Mouse (Mus musculus) kidney, embryonic 15.5 days (tissue): ENCODE data around the gene Zbtb8os. TPM values are rescaled to one million over a fixed set of nuclear protein-coding genes. Genes with fewer than 3 reads are reported as not detected.
A peak's percentile ranks its signal among the peaks of the same experiment; 100 is the strongest.

Source experiments
- ATAC-seq: fragments of 200-750 bp; cut with Nextera tagmentation; replicated peaks from 2 replicates; pipeline ENCODE4 v1.8.0; 2017; ENCODE audit warnings: moderate TSS enrichment; ENCODE audit not compliant: low FRiP score
- H3K27ac ChIP-seq: fragments of 300-500 bp; sonication (generic); 2 replicates; pipeline ENCODE4 v1.5.1; 2015; ENCODE audit warnings: mild to moderate bottlenecking, inconsistent platforms
- H3K27me3 ChIP-seq: fragments of 300-500 bp; sonication (generic); 2 replicates; pipeline ENCODE4 v1.6.1; 2015; ENCODE audit warnings: inconsistent platforms
- H3K36me3 ChIP-seq: fragments of 300-500 bp; sonication (generic); 2 replicates; pipeline ENCODE4 v1.6.1; 2015; ENCODE audit warnings: inconsistent platforms
- H3K4me1 ChIP-seq: fragments of 300-500 bp; sonication (generic); 2 replicates; pipeline ENCODE4 v1.6.1; 2015; ENCODE audit warnings: inconsistent platforms
- H3K4me2 ChIP-seq: fragments of 300-500 bp; sonication (generic); 2 replicates; pipeline ENCODE4 v1.6.1; 2015; ENCODE audit warnings: moderate library complexity, mild to moderate bottlenecking, inconsistent platforms
- H3K4me3 ChIP-seq: fragments of 300-500 bp; sonication (generic); replicated peaks from 2 replicates; pipeline ENCODE4 v1.5.1; 2015; ENCODE audit warnings: mild to moderate bottlenecking, inconsistent platforms
- H3K9ac ChIP-seq: fragments of 300-500 bp; sonication (generic); 2 replicates; pipeline ENCODE4 v1.6.1; 2015; ENCODE audit warnings: mild to moderate bottlenecking, inconsistent platforms
- H3K9me3 ChIP-seq: fragments of 300-500 bp; sonication (generic); replicated peaks from 2 replicates; pipeline ENCODE4 v1.6.1; 2016; ENCODE audit warnings: inconsistent platforms
- WGBS: fragments of 180-500 bp; shearing (Covaris S2); methylation state at CpG from one replicate; pipeline ENCODE4 v1.1.7; 2015; ENCODE audit warnings: mixed read lengths; 5-methylcytosine and 5-hydroxymethylcytosine counted together
- polyA plus RNA-seq: library from polyadenylated mRNA; unstranded; fragments of >200 nt; fragmentation: Nextera tagmentation; extraction: Ambion mirVana; gene quantifications from 2 replicates; pipeline ENCODE4 v1.2.1, GENCODE M21; 2015

The Zbtb8os gene
- polyA plus RNA-seq, result 46.9 and 47.5 TPM in 2 replicates

DNA sequence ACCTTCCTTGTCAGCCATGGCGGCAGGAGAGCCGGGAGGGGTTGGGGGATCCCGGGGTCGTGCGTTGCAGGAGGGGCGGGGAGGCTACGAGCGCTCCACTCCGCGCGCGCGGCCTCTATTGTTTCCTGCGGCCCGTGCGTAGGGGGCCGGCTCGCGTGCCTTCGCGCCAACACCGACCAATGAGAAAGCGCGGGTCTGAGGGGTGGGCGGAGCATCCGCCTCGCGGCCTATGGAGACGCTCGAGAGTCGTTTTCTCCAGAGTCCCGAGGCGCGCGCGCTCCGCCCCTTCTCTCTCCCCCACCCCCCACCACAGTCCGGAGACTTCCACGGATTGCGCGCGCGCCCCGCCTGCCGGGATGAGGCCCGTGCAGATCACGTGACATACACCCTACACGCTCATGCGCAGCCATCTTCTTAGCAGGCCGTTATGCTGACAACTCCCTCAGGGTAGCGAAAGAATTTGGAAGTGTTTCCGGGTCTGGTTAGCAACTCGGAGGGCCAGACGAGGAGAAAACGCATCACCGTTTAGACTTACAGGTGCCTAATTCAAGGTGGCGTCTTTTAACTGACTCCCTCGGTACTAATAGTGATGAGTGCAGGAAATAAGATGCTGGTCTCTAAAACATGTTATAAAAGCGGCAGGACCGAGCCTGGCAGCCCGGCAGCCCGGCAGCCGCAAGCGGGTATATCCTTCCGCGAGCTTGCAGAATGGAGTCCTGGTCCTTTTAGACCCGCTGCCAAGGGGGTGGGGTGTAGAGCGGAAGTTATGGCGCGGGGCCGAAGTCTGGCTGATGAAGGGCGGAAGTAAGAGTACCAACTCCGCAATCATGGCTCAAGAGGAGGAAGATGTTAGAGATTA lies at the start of gene Zbtb8os, which contains the start of gene Rbbp4:
Gene Zbtb8os (plus strand): TSS at position 480 of the 859 bp plus-strand sequence.
Gene Rbbp4 (minus strand): TSS at position 155 of the 859 bp plus-strand sequence.
- Histone ChIP-seq H3K4me2 (peak within 1 kb of the TSS; percentile 83), H3K4me3 (peak within 1 kb of the TSS; percentile 83), H3K27ac (peak within 1 kb of the TSS; percentile 99), H3K9ac (peak within 1 kb of the TSS; percentile 89), H3K4me1 (peaks cover 45% of the 10 kb centered on the region), H3K27me3 (no peaks in the 10 kb centered on the region), H3K36me3 (peaks cover 37% of the 10 kb centered on the region), H3K9me3 (no peaks in the 10 kb centered on the region)
- WGBS, result 0% methylated on average over 73 of the region's 73 CpGs
- ATAC-seq, result peak; percentile 98

GRCm38 (mm10) chr4:129286001-129286682 lies 49.4 kb upstream of the Zbtb8os start:
- H3K4me3 ChIP-seq, result peak overlapping the region; percentile 56
- 46% methylated on average over 5 of the region's 5 CpGs for WGBS
- peak; percentile 17 for ATAC-seq
- H3K4me2 ChIP-seq, result peak overlapping the region; percentile 97
- no peaks in the 10 kb centered on the region for H3K36me3 ChIP-seq
- no peak overlapping the region for H3K27ac ChIP-seq
- no peaks in the 10 kb centered on the region; the same call in 1 of the 2 replicates for H3K9me3 ChIP-seq
- H3K9ac ChIP-seq, result no peak overlapping the region
- H3K4me1 ChIP-seq, result peaks cover 29% of the 10 kb centered on the region
- H3K27me3 ChIP-seq, result peaks cover 20% of the 10 kb centered on the region

DNA sequence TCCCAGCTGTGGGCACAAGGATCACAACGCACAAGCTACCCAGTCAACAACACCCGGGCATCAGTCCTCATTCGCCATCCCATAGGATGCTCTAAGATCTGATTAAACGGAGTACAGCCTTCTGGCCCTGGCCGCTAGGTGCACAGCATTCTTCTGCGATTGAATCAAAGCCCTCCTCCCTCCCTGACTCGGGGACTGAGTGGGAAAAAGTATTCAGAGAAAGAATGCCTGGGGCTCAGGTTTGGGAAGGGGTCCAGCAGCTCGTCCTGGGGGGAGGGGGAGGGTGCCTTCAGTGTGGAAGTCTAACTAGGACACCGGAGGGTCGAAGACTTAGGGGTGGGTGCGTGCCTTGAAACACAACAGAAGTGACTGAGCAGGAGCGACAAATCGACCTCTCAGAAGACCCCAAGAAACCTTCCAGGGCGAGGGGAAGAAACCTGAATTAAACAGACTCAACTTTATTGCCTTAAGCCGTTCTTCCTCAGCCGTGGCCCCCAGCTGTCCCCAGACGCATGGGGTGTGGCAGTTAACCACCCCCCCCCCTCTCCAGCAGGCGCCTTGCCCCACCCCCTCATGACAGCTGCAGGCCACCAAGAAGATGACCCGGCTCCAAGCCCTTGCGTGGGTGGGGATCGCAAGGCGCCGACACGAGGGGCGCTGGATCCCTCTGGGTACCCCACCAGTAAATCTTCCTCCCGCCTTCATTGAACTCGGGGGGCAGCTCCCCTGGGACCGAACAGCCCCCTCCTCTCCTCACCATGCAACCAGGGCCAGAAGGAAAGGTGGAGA lies 48.6 kb upstream of the Zbtb8os start:
- Histone ChIP-seq H3K36me3 (no peaks in the 10 kb centered on the region), H3K4me1 (peaks cover 29% of the 10 kb centered on the region), H3K9ac (peak overlapping the region; percentile 51), H3K4me2 (peak overlapping the region; percentile 97), H3K27ac (no peak overlapping the region), H3K4me3 (peak overlapping the region; percentile 56), H3K27me3 (peaks cover 20% of the 10 kb centered on the region), H3K9me3 (no peaks in the 10 kb centered on the region; the same call in 1 of the 2 replicates)
- ATAC-seq, result peak; percentile 43
- WGBS, result 2% methylated on average over 28 of the region's 28 CpGs

- Histone ChIP-seq H3K4me3 (peak within 1 kb of the TSS; percentile 56), H3K4me2 (peak within 1 kb of the TSS; percentile 97), H3K9me3 (no peaks in the 10 kb centered on the region; the same call in 1 of the 2 replicates), H3K36me3 (no peaks in the 10 kb centered on the region), H3K4me1 (peaks cover 29% of the 10 kb centered on the region), H3K9ac (peak within 1 kb of the TSS; percentile 51), H3K27ac (peak within 1 kb of the TSS; percentile 32; the same call in 1 of the 2 replicates), H3K27me3 (peaks cover 20% of the 10 kb centered on the region)
- peak; percentile 53 for ATAC-seq
- WGBS, result under 1% methylated on average over 53 of the region's 53 CpGs
These were observed 48.0 kb upstream of the Zbtb8os start, which contains the start of gene Sync for GRCm38 (mm10) chr4:129287472-129287981. TSS of gene Sync (plus strand) at chr4:129287617.

GRCm38 (mm10) chr4:129288067-129288466 lies 47.4 kb upstream of the Zbtb8os start:
- Histone ChIP-seq H3K4me3 (peak overlapping the region; percentile 56), H3K36me3 (no peaks in the 10 kb centered on the region), H3K27ac (peak overlapping the region; percentile 32; the same call in 1 of the 2 replicates), H3K4me2 (peak overlapping the region; percentile 97), H3K4me1 (peaks cover 30% of the 10 kb centered on the region), H3K9ac (no peak overlapping the region), H3K9me3 (no peaks in the 10 kb centered on the region; the same call in 1 of the 2 replicates), H3K27me3 (peaks cover 20% of the 10 kb centered on the region)
- no peak for ATAC-seq
- WGBS, result 32% methylated on average over 3 of the region's 3 CpGs

DNA sequence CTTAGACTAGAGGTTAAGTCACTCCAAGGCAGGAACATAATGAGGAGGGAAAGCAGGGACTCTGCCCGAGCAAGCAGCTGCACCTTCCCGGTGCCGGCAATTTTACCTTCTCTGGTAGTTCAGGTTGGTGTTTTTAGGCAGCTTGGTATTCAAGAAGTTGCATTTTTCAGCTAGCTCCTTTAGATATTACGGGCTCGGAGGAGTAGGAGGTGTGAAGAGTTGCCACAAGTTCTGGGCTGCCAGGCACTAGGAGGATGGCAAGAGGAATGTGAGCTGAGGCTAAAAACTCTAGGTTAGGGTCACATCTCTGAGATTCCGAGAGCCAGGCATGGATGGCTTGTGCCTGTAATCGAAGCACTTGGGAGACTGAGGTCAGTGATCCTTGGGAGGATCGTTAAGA lies 45.8 kb upstream of the Zbtb8os start:
- no peak overlapping the region for H3K4me3 ChIP-seq
- no peak overlapping the region for H3K4me2 ChIP-seq
- H3K27me3 ChIP-seq, result peaks cover 20% of the 10 kb centered on the region
- no peaks in the 10 kb centered on the region; the same call in 1 of the 2 replicates for H3K9me3 ChIP-seq
- no peak for ATAC-seq
- 77% methylated on average over 8 of the region's 8 CpGs for WGBS
- H3K9ac ChIP-seq, result no peak overlapping the region
- H3K36me3 ChIP-seq, result no peaks in the 10 kb centered on the region
- H3K27ac ChIP-seq, result no peak overlapping the region
- peaks cover 40% of the 10 kb centered on the region for H3K4me1 ChIP-seq

- WGBS, result 59% methylated on average over 7 of the region's 7 CpGs
- no peak overlapping the region for H3K27ac ChIP-seq
These were observed 42.7 kb upstream of the Zbtb8os start for GRCm38 (mm10) chr4:129292831-129293230.

DNA sequence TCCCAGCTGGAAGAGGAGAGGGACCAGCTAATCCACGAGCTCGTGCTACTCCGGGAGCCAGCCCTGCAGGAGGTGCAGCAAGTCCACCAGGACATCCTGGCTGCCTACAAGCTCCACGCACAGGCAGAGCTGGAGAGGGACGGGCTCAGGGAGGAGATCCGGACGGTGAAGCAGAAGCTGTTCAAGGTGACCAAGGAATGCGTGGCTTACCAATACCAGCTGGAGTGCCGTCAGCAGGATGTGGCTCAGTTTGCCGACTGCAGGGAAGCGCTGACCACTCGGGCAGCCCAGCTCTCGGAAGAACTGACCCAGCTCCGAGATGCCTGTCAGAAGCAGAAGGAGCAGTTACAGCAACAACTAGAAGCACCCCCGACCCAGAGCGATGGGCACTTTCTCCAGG lies 41.8 kb upstream of the Zbtb8os start:
- Histone ChIP-seq H3K27me3 (0 out of 2 replicates have a peak, but pooled peaks cover 1% of the 10 kb centered on the region), H3K4me1 (peaks cover 12% of the 10 kb centered on the region), H3K36me3 (no peaks in the 10 kb centered on the region), H3K9ac (no peak overlapping the region), H3K4me2 (peak overlapping the region; percentile 40), H3K4me3 (peak overlapping the region; percentile 10; the same call in 1 of the 2 replicates), H3K27ac (no peak overlapping the region), H3K9me3 (no peaks in the 10 kb centered on the region)
- 38% methylated on average over 16 of the region's 16 CpGs for WGBS
- ATAC-seq, result 0 out of 2 replicates have a peak, but pooled peaks have one; percentile 22

More at GRCm38 (mm10) chr4:129292831-129293230, 42.7 kb upstream of the Zbtb8os start:
- 0 out of 2 replicates have a peak, but pooled peaks cover 4% of the 10 kb centered on the region for H3K27me3 ChIP-seq
- no peak overlapping the region for H3K4me3 ChIP-seq
- ATAC-seq, result no peak
- H3K4me1 ChIP-seq, result peaks cover 21% of the 10 kb centered on the region
- no peaks in the 10 kb centered on the region for H3K9me3 ChIP-seq
- H3K36me3 ChIP-seq, result no peaks in the 10 kb centered on the region
- peak overlapping the region; percentile 40; the same call in 1 of the 2 replicates for H3K4me2 ChIP-seq
- no peak overlapping the region for H3K9ac ChIP-seq

- no peak for ATAC-seq
- Histone ChIP-seq H3K9ac (no peak overlapping the region), H3K4me3 (no peak overlapping the region), H3K36me3 (no peaks in the 10 kb centered on the region), H3K9me3 (no peaks in the 10 kb centered on the region), H3K27me3 (no peaks in the 10 kb centered on the region), H3K27ac (no peak overlapping the region), H3K4me2 (no peak overlapping the region), H3K4me1 (peaks cover 17% of the 10 kb centered on the region)
- WGBS, result 68% methylated on average over 2 of the region's 2 CpGs
These were observed 40.3 kb upstream of the Zbtb8os start for GRCm38 (mm10) chr4:129295188-129295587.

GRCm38 (mm10) chr4:129296066-129296465 lies 39.4 kb upstream of the Zbtb8os start:
- no peak for ATAC-seq
- no peak overlapping the region for H3K4me3 ChIP-seq
- H3K27ac ChIP-seq, result no peak overlapping the region
- no peaks in the 10 kb centered on the region; the same call in 1 of the 2 replicates for H3K36me3 ChIP-seq
- no peak overlapping the region for H3K9ac ChIP-seq
- H3K27me3 ChIP-seq, result no peaks in the 10 kb centered on the region
- 91% methylated on average over 7 of the region's 7 CpGs for WGBS
- H3K9me3 ChIP-seq, result 0 out of 2 replicates have a peak, but pooled peaks cover 4% of the 10 kb centered on the region
- H3K4me2 ChIP-seq, result no peak overlapping the region
- peaks cover 17% of the 10 kb centered on the region for H3K4me1 ChIP-seq

DNA sequence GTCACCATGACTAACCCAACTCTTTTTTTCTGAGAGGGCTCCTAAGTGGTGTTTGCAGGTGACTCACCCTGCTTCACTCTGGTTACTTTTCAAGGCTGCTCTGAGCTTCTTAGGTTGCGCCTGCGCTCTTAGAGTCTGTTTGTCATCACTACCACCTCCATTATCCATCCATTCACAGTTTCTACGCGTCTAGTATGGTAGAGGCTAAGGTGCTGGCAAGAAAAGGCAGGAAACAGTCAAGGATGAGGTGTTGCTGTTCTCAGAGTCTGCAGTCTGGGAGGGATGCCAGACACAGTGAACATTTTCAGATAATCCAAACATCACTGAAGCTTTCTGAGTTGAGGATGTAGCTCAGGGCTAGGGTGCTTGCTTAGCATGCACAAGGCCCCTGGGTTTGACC lies 37.8 kb upstream of the Zbtb8os start:
- Histone ChIP-seq H3K27me3 (no peaks in the 10 kb centered on the region), H3K4me3 (no peak overlapping the region), H3K9ac (no peak overlapping the region), H3K4me2 (no peak overlapping the region), H3K9me3 (peaks cover 4% of the 10 kb centered on the region; the same call in 1 of the 2 replicates), H3K36me3 (no peaks in the 10 kb centered on the region; the same call in 1 of the 2 replicates), H3K4me1 (peaks cover 17% of the 10 kb centered on the region), H3K27ac (no peak overlapping the region)
- ATAC-seq, result no peak
- WGBS, result 88% methylated on average over 4 of the region's 4 CpGs
